23 mouse cellular contexts compared by ENCODE assay signal in genomic region chr2:146744396-146744795, GRCm38 (mm10).
DNase-seq lines count a peak whose midpoint lies in the region; ATAC-seq and TF ChIP-seq lines count a peak whose summit lies in the region.
"Had no signal": no experiment of that assay in that cellular context is flagged by ENCODE, and none has a peak within 500 bp of the region (broad histone marks: within the 10 kb centered on the region; RNA-seq: fewer than 3 reads in every experiment).

No protein-coding gene starts in this region.

- no peak overlapping the region for H3K9ac ChIP-seq in hindbrain, embryonic 14.5 days
- H3K9ac ChIP-seq in midbrain, embryonic 14.5 days (replicated peaks; ENCODE audit: low read length), result no peak overlapping the region
- H3K9ac ChIP-seq in midbrain, postnatal 0 days (replicated peaks; ENCODE audit: low read length, poor library complexity, severe bottlenecking), result no peak overlapping the region
- H3K9ac ChIP-seq: embryonic facial prominence, embryonic 13.5 days; forebrain, embryonic 12.5 days; intestine, embryonic 15.5 days had no signal

- no peak for DNase-seq in hindbrain, embryonic 14.5 days (ENCODE audit: low spot score)
- no peak for DNase-seq in hindbrain, embryonic 10.5 days (ENCODE audit: low spot score)
- DNase-seq in midbrain, embryonic 14.5 days, result no peak
- no peak for DNase-seq in midbrain, postnatal 0 days (ENCODE audit: low spot score)
- peak; percentile 63 for DNase-seq in retina, embryonic 14.5 days (ENCODE audit: low spot score)
- DNase-seq in embryo, embryonic 9.5 days (ENCODE audit: extremely low spot score), result no peak
- DNase-seq: adrenal gland, postnatal 10 days; adrenal gland, postnatal 36 days; cerebellum, adult 11 months; cerebellum, adult 2 months; cerebellum, adult 9-11 months; cerebellum, postnatal 25 days; gastrocnemius, postnatal 10 days; gastrocnemius, postnatal 36 days; heart, adult 2 months had no signal

- H3K4me2 ChIP-seq in hindbrain, embryonic 14.5 days (replicated peaks), result no peak overlapping the region
- peak overlapping the region; percentile 55 for H3K4me2 ChIP-seq in midbrain, embryonic 14.5 days (ENCODE audit: low read length)
- H3K4me2 ChIP-seq in midbrain, postnatal 0 days (ENCODE audit: low read depth, low read length, poor library complexity, severe bottlenecking), result no peak overlapping the region
- H3K4me2 ChIP-seq: embryonic facial prominence, embryonic 13.5 days; intestine, embryonic 15.5 days had no signal

- no peak for ATAC-seq in hindbrain, embryonic 14.5 days (ENCODE audit: low FRiP score)
- ATAC-seq in midbrain, embryonic 14.5 days (ENCODE audit: low FRiP score, low TSS enrichment), result no peak
- ATAC-seq in midbrain, postnatal 0 days (ENCODE audit: low FRiP score), result no peak
- ATAC-seq: hindbrain, embryonic 16.5 days; intestine, embryonic 15.5 days; Patski had no signal

- H3K4me1 ChIP-seq in hindbrain, embryonic 14.5 days (replicated peaks; ENCODE audit: control insufficient read depth, insufficient read depth, low read length), result peaks cover 17% of the 10 kb centered on the region
- H3K4me1 ChIP-seq in hindbrain, embryonic 10.5 days (replicated peaks), result peaks cover 9% of the 10 kb centered on the region
- H3K4me1 ChIP-seq in midbrain, embryonic 14.5 days (ENCODE audit: control insufficient read depth, insufficient read depth, low read length), result peaks cover 21% of the 10 kb centered on the region
- 0 out of 2 replicates have a peak, but pooled peaks cover 3% of the 10 kb centered on the region for H3K4me1 ChIP-seq in midbrain, postnatal 0 days (ENCODE audit: insufficient read depth, low read length)
- H3K4me1 ChIP-seq: intestine, embryonic 15.5 days had no signal

- WGBS in hindbrain, embryonic 14.5 days, result 53% methylated on average over 2 of the region's 2 CpGs
- WGBS in hindbrain, embryonic 10.5 days, result 82% methylated on average over 2 of the region's 2 CpGs
- WGBS in midbrain, embryonic 14.5 days, result 74% methylated on average over 2 of the region's 2 CpGs
- 70% methylated on average over 2 of the region's 2 CpGs for WGBS in midbrain, postnatal 0 days

- H3K4me3 ChIP-seq in hindbrain, embryonic 14.5 days (replicated peaks; ENCODE audit: low read length), result no peak overlapping the region
- H3K4me3 ChIP-seq in hindbrain, embryonic 10.5 days, result no peak overlapping the region
- no peak overlapping the region for H3K4me3 ChIP-seq in midbrain, embryonic 14.5 days (replicated peaks; ENCODE audit: low read depth, low read length)
- no peak overlapping the region for H3K4me3 ChIP-seq in midbrain, postnatal 0 days (ENCODE audit: low read depth, low read length)
- H3K4me3 ChIP-seq: embryonic facial prominence, embryonic 10.5 days; embryonic facial prominence, embryonic 13.5 days; erythroblast, embryonic 14.5 days; forebrain, embryonic 12.5 days; heart, adult 2 months; heart, embryonic 10.5 days; intestine, embryonic 15.5 days had no signal

- no peak for TF ChIP-seq CTCF in midbrain, postnatal 0 days (IDR thresholded peaks at IDR 0.05)

- peak overlapping the region; percentile 88; the same call in 1 of the 2 replicates for H3K27ac ChIP-seq in hindbrain, embryonic 14.5 days
- no peak overlapping the region for H3K27ac ChIP-seq in hindbrain, embryonic 10.5 days
- H3K27ac ChIP-seq in midbrain, embryonic 14.5 days (replicated peaks; ENCODE audit: low read depth, low read length), result peak overlapping the region; percentile 70; the same call in 1 of the 2 replicates
- no peak overlapping the region; the same call in 1 of the 2 replicates for H3K27ac ChIP-seq in midbrain, postnatal 0 days (ENCODE audit: low read depth, low read length)
- H3K27ac ChIP-seq: embryonic facial prominence, embryonic 10.5 days; embryonic facial prominence, embryonic 13.5 days; forebrain, embryonic 12.5 days; heart, adult 2 months; heart, embryonic 10.5 days; intestine, embryonic 15.5 days had no signal

- H3K27me3 ChIP-seq in hindbrain, embryonic 14.5 days (ENCODE audit: control insufficient read depth, insufficient read depth, low read length), result no peaks in the 10 kb centered on the region
- H3K27me3 ChIP-seq in hindbrain, embryonic 10.5 days (ENCODE audit: insufficient read depth, poor library complexity, severe bottlenecking), result no peaks in the 10 kb centered on the region; the same call in 1 of the 2 replicates
- peaks cover 9% of the 10 kb centered on the region; the same call in 1 of the 2 replicates for H3K27me3 ChIP-seq in midbrain, embryonic 14.5 days (ENCODE audit: control insufficient read depth, insufficient read depth, low read length)
- no peaks in the 10 kb centered on the region for H3K27me3 ChIP-seq in midbrain, postnatal 0 days (ENCODE audit: insufficient read depth, low read length)
- H3K27me3 ChIP-seq: embryonic facial prominence, embryonic 13.5 days; intestine, embryonic 15.5 days had no signal

- no peaks in the 10 kb centered on the region for H3K36me3 ChIP-seq in hindbrain, embryonic 14.5 days (replicated peaks; ENCODE audit: control insufficient read depth, insufficient read depth)
- H3K36me3 ChIP-seq in hindbrain, embryonic 10.5 days, result no peaks in the 10 kb centered on the region
- no peaks in the 10 kb centered on the region for H3K36me3 ChIP-seq in midbrain, embryonic 14.5 days (ENCODE audit: control insufficient read depth, insufficient read depth, low read length)
- no peaks in the 10 kb centered on the region for H3K36me3 ChIP-seq in midbrain, postnatal 0 days (ENCODE audit: insufficient read depth, low read length)
- H3K36me3 ChIP-seq: embryonic facial prominence, embryonic 10.5 days; embryonic facial prominence, embryonic 13.5 days; forebrain, embryonic 12.5 days; heart, embryonic 10.5 days; intestine, embryonic 15.5 days had no signal

- no peaks in the 10 kb centered on the region for H3K9me3 ChIP-seq in hindbrain, embryonic 14.5 days (ENCODE audit: control insufficient read depth, low read length)
- H3K9me3 ChIP-seq in hindbrain, embryonic 10.5 days, result no peaks in the 10 kb centered on the region
- H3K9me3 ChIP-seq in midbrain, embryonic 14.5 days (ENCODE audit: control insufficient read depth, low read length), result no peaks in the 10 kb centered on the region
- no peaks in the 10 kb centered on the region for H3K9me3 ChIP-seq in midbrain, postnatal 0 days (ENCODE audit: low read length)
- H3K9me3 ChIP-seq: embryonic facial prominence, embryonic 10.5 days; embryonic facial prominence, embryonic 13.5 days; forebrain, embryonic 12.5 days; heart, embryonic 10.5 days; intestine, embryonic 15.5 days had no signal

Comparison
In these comparisons a context has a peak if more than half of its experiments do, and no peak if none do; other contexts are left out.
1. H3K27ac ChIP-seq: peak in hindbrain, embryonic 14.5 days (single experiment) and midbrain, embryonic 14.5 days (single experiment); none in hindbrain, embryonic 10.5 days (single experiment) and midbrain, postnatal 0 days (single experiment).